Mouse (Mus musculus) v-Abl transformed pro-B cells (cell line): ENCODE data around the gene Gnaz.
"Not testable (repeated sequence)": the region's sequence is repeated elsewhere in the genome, so short reads cannot be mapped to it uniquely, and the experiment has no call there.

Experiments used
- in situ Hi-C, 2 experiments: fragments of 400-800 bp; cut with MboI; formaldehyde crosslinking; loops; one replicate each; pipeline ENCODE4 v1.15.1; 2025; ENCODE audit not compliant: unreplicated experiment in 2 of 2

The Gnaz gene

DNA sequence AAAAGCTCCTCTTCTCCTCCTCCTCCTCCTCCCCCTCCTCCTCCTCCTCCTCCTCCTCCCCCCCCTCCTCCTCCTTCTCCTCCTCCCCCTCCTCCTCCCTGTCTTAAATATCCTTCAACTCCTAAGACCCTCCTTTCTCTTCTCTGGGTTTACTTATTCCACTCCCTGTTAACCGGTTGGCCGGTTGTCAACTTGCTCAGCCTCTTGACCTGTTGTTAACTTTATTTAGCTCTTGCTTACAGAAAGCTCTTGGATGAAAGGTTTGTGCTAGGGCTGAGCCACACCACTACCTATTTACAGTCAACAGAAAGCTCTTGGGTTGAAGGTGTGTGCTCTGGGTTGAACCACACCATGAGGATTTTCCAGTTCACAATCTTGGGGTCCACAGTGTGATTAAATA is 53.3 kb downstream of the Gnaz start:
- in situ Hi-C loops, result loop anchor here in 1 of 2 experiments (5.0 to 25.0 kb wide), 2 partner anchors 83 to 558 kb away; no protein-coding TSS in a partner anchor

DNA sequence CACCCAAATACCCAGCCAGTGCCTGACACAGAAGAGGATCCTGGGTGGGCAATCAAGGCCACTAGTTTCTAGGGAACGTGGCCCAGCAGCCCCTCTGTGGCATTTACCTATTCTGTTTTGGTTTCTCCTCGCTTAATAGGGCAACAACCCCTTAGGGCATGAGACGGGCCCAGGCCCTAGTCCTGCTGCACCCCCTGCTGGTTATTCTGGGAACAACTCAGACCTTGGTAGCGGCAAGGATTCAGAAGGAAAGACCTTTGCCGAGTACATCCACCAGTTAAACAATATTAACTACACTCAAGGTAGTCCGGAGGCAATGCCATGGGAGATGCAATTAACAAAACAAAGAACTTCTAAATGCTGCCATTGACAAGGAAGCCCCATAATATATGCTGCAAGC is 54.2 kb downstream of the Gnaz start:
- in situ Hi-C loops, result loop anchor here in 1 of 2 experiments (5.0 to 25.0 kb wide), 2 partner anchors 84 to 559 kb away; no protein-coding TSS in a partner anchor

DNA sequence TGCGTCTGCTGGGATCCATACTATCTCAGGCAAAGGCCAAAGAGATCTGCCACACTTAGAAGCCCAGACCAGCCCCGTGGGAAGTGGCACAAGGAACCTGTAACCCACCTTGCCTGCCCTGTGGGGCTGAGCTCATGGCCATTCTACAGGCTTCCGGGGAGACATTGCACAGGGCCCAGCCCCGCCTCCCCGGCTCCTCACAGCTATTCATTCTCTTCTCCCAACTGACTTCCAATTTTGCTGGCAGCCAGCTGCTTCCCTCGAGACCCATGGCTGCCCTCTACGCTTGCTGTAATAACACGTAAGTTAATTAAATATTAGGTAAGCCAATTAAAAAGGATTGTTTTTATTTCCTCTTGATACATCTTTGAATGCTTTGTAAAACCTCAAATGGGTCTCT is 59.5 kb downstream of the Gnaz start:
- in situ Hi-C loops, result no loop called here

DNA sequence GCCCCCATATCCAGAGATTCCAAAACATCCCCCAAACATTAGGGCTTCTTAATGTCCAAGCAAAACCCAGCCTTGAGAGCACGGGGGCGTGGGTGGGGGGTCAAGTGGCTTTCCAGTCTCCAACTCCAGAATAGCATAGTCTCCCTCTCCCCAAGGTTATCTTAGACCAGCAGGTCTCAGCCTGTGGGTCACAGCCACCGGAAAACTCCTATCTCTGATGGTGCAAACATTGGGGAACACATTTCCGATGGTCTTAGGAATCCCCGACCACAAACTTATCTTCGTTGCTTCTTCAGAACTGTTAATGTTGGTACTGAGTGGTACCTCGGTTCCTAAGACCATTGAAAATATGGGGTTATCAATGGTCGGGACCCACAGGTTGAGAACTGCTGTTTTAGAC is 61.8 kb downstream of the Gnaz start:
- in situ Hi-C loops, result no loop called here

GRCm38 (mm10) chr10:75029677-75030076 is 62.7 kb downstream of the Gnaz start:
- in situ Hi-C loops, result no loop called here

GRCm38 (mm10) chr10:75030234-75030633 is 63.3 kb downstream of the Gnaz start:
- in situ Hi-C loops, result no loop called here

GRCm38 (mm10) chr10:75031345-75032114 is 64.6 kb downstream of the Gnaz start:
- in situ Hi-C loops, result no loop called here

- in situ Hi-C loops, result no loop called here
Observed at GRCm38 (mm10) chr10:75032395-75032794, 65.4 kb downstream of the Gnaz start, which contains the start of gene Rsph14. Rsph14 (minus strand) TSS chr10:75032586.

DNA sequence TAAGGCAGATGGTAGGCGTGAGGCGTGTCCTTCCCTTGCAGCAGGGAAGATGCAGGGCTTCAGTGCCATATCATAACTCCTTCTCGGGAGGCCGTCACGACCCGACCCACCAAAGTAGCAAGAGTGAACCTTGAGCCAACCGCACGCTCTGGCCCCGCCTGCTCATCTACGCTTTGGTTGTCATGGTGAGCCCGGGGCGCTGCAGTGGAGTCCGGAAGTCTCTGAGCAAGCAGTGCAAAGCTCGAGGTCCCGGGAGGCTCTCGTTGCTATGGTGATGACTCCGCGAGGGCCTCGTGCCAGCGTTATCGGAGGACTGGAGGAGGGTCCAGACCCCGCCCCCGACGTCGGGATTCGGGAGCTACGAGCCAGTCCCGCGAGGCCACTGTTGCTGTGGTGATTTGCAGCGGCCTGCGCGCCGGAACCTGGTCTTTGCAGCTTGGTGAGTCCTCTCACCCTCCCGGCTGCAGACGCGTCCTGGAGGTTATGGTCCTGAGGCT is 70.0 kb downstream of the Gnaz start, which contains the start of gene Rab36:
Gene Rab36 (plus strand): TSS at position 176 of the 497 bp plus-strand sequence.
- in situ Hi-C loops, result no loop called here

- in situ Hi-C loops, result not testable (repeated sequence)
Observed at GRCm38 (mm10) chr10:75042060-75042459, 75.1 kb downstream of the Gnaz start.

DNA sequence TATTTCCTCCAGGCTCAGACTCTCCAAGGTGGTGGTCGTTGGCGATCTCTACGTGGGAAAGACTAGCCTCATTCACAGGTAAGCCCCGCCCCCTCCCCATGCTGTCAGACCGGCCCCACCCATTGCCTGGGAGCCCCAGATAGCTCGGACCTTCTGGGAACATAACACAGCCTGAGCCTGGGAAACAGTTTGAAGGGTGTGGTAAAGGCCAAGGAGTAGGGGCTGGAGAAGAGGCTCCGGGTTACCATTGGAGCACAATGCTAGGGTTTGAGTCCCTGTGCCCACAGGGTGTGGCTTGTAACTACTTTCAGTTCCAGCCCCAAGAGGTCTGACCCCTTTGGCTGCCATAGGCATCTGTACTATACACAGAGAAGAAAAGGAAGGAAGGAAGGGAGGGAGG is 77.5 kb downstream of the Gnaz start:
- in situ Hi-C loops, result no loop called here

DNA sequence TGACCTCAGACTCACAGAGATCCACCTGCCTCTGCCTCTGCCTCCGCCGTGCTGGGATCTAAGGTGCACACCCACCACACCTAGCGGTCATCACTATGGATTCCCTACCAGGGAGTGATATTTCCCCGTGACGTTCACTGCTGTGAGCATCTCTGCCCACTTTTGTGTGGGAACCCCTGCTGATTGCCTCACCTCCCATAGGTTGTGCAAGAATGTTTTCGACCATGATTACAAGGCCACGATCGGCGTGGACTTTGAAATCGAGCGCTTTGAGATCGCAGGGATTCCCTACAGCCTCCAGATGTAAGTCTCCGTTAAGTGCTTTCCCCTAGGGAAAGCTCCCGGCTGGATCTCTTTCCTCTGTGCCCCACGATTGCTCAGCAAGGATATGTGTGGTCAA is 78.9 kb downstream of the Gnaz start:
- in situ Hi-C loops, result no loop called here

GRCm38 (mm10) chr10:75048711-75049110 is 81.7 kb downstream of the Gnaz start:
- in situ Hi-C loops, result no loop called here

DNA sequence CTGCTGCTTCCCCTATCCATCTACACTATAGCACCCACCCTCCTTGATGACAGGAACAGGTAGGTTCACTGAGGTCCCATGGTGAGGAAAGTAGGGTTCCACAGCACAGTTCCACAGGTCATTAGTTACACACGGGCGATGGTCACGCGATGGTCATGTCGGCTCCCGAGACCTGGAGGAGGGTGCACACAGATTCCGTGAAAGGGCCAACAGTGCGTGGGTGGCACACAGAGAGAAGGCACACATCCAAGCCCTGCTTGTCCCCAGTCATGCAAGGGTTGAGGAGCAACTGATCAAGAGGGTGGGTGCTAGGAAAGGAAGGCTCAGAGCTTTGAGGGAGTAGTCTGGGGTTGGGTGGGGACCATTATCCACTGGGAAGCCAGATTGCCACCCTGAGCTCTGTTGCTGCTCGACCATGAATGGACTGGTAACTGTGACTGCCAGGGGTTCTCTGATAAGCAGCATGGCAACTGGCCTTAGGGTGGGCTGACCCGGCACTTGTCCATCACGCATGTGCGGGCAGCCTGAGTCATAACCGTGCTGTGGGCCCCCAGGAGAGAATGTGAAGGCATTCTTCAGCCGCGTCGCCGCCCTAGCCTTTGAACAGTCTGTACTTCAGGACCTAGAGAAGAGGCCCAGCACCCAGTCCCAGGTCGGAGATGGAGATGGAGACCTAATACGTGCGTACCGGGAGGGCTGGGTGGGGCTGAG is 84.5 kb downstream of the Gnaz start:
- in situ Hi-C loops, result loop anchor here (10.0 to 25.0 kb wide), 3 partner anchors 107 to 436 kb away; no protein-coding TSS in a partner anchor

DNA sequence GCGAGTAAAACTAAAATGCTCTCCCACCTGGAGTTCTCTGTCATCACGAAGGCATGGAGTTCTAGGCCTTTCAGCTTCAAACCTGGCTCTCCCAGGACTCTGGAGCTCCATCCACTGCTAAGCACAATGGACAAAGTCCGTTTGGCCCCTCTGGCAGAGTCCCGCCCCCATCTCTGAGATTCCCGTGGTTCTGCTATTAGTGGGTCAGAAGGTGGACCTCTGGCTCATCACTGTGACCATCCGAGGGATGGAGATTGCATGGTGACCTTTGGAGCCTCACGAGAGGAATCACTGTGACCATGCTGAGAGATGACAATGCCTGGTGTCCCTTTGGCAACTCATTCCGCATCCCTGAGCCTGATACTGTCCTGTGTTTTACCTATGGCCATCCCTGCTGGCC is 85.9 kb downstream of the Gnaz start:
- in situ Hi-C loops, result loop anchor here (10.0 to 25.0 kb wide), 3 partner anchors 108 to 434 kb away; no protein-coding TSS in a partner anchor

GRCm38 (mm10) chr10:75053655-75054054 is 86.7 kb downstream of the Gnaz start:
- in situ Hi-C loops, result loop anchor here (10.0 to 25.0 kb wide), 3 partner anchors 109 to 434 kb away; no protein-coding TSS in a partner anchor

GRCm38 (mm10) chr10:75054125-75054524 is 87.1 kb downstream of the Gnaz start:
- in situ Hi-C loops, result loop anchor here (10.0 to 25.0 kb wide), 3 partner anchors 109 to 433 kb away; no protein-coding TSS in a partner anchor

- in situ Hi-C loops, result loop anchor here (5.0 to 25.0 kb wide), 5 partner anchors 97 to 432 kb away; no protein-coding TSS in a partner anchor
Observed at GRCm38 (mm10) chr10:75055672-75056071, 88.7 kb downstream of the Gnaz start.

DNA sequence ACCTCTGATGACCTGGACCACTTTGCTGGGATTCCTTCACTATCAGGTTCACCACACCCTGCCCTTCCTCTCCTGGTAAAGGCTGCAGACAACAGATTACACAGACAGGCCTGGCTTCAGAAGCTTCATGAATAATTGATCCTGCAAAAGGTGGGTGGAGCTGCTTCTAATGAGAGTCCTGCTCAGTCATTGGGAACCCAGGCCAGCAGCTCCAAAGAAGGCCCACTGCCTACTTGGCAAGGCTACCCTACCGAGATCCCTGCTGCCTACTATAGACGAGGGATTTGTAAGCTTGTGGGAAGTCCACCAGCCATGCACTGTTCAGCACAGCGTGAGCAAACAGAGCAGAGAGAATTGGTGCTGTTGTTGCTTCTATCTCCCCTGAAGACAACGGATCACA is 89.3 kb downstream of the Gnaz start:
- in situ Hi-C loops, result loop anchor here (5.0 to 25.0 kb wide), 5 partner anchors 96 to 431 kb away; no protein-coding TSS in a partner anchor

GRCm38 (mm10) chr10:75058336-75058735 is 91.4 kb downstream of the Gnaz start:
- in situ Hi-C loops, result loop anchor here (5.0 to 25.0 kb wide), 5 partner anchors 94 to 429 kb away; no protein-coding TSS in a partner anchor
